Mouse (Mus musculus) forebrain, embryonic 16.5 days (tissue): Measurements from ENCODE around the gene Hdac4. TPM values are rescaled to one million over a fixed set of nuclear protein-coding genes. Genes with fewer than 3 reads are reported as not detected.

Experiments used
- ATAC-seq: fragments of 200-750 bp; cut with Nextera tagmentation; 2 replicates; pipeline ENCODE4 v1.8.0; 2017; ENCODE audit warnings: mild to moderate bottlenecking, moderate library complexity
- H3K27ac ChIP-seq: fragments of 300-500 bp; sonication (generic); 2 replicates; pipeline ENCODE4 v1.5.1; 2014; ENCODE audit warnings: low read length, control low read depth
- H3K27me3 ChIP-seq: fragments of 300-500 bp; sonication (generic); replicated peaks from 2 replicates; pipeline ENCODE4 v1.6.1; 2014; ENCODE audit warnings: low read length; ENCODE audit not compliant: control insufficient read depth, insufficient read depth
- H3K36me3 ChIP-seq: fragments of 300-500 bp; sonication (generic); 2 replicates; pipeline ENCODE4 v1.6.1; 2014; ENCODE audit not compliant: control insufficient read depth, insufficient read depth
- H3K4me1 ChIP-seq: fragments of 300-500 bp; sonication (generic); replicated peaks from 2 replicates; pipeline ENCODE4 v1.6.1; 2014; ENCODE audit warnings: low read length; ENCODE audit not compliant: control insufficient read depth, insufficient read depth
- H3K4me2 ChIP-seq: fragments of 300-500 bp; sonication (generic); 2 replicates; pipeline ENCODE4 v1.6.1; 2014; ENCODE audit warnings: mild to moderate bottlenecking, low read length, control low read depth
- H3K4me3 ChIP-seq: fragments of 300-500 bp; sonication (generic); replicated peaks from 2 replicates; pipeline ENCODE4 v1.5.1; 2014; ENCODE audit warnings: mild to moderate bottlenecking, low read length, control low read depth
- H3K9ac ChIP-seq: fragments of 300-500 bp; sonication (generic); replicated peaks from 2 replicates; pipeline ENCODE4 v1.6.1; 2014; ENCODE audit warnings: low read depth, low read length, control low read depth
- H3K9me3 ChIP-seq: fragments of 300-500 bp; sonication (generic); 2 replicates; pipeline ENCODE4 v1.6.1; 2016; ENCODE audit warnings: low read length; ENCODE audit not compliant: control insufficient read depth
- WGBS: fragments of 180-500 bp; shearing (Covaris S2); extraction: QIAGEN DNeasy Blood & Tissue Kit; methylation state at CpG from one replicate; pipeline ENCODE4 v1.1.7; 2014; 5-methylcytosine and 5-hydroxymethylcytosine counted together
- polyA plus RNA-seq: library from polyadenylated mRNA; unstranded; fragments of >200 nt; fragmentation: Nextera tagmentation; extraction: Ambion mirVana; gene quantifications from 2 replicates; pipeline ENCODE4 v1.2.1, GENCODE M21; 2015

The Hdac4 gene
- polyA plus RNA-seq, 1 experiment from 2014 or later = 31.3 TPM

DNA sequence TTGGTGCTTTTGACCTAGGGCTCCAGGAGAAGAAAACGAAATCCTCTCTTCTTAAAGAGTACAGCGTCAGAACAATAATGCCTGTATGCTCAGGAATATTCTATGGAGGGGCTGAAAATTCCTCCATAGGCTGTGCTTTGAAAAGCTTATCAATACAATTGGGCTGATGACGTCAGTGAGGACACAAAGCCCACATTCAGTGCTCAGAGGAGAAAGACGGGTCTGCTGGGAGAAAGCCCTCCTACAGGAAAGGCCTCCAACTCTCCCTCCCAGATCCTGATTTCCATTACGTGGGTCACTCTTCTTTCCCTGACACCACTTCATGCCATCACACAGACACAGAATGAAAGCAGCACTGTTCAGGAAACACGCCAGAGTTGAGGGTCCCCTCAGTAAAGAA is 159.7 kb downstream of the Hdac4 start:
- Histone ChIP-seq H3K4me3 (no peak overlapping the region), H3K9ac (no peak overlapping the region), H3K4me2 (no peak overlapping the region), H3K27ac (no peak overlapping the region), H3K27me3 (no peaks in the 10 kb centered on the region), H3K9me3 (no peaks in the 10 kb centered on the region), H3K4me1 (peaks cover 5% of the 10 kb centered on the region), H3K36me3 (no peaks in the 10 kb centered on the region)
- 14% methylated on average over 6 of the region's 6 CpGs for WGBS
- no peak for ATAC-seq

- no peak overlapping the region for H3K4me2 ChIP-seq
- no peaks in the 10 kb centered on the region for H3K9me3 ChIP-seq
- no peaks in the 10 kb centered on the region for H3K36me3 ChIP-seq
- no peak overlapping the region for H3K9ac ChIP-seq
- peaks cover 5% of the 10 kb centered on the region for H3K4me1 ChIP-seq
- no peak for ATAC-seq
- 85% methylated on average over 3 of the region's 3 CpGs for WGBS
- no peak overlapping the region for H3K27ac ChIP-seq
- H3K27me3 ChIP-seq = no peaks in the 10 kb centered on the region
- no peak overlapping the region for H3K4me3 ChIP-seq
Observed at GRCm38 (mm10) chr1:92034247-92034646, 161.3 kb downstream of the Hdac4 start.

GRCm38 (mm10) chr1:92033463-92033862 is 162.0 kb downstream of the Hdac4 start:
- H3K4me3 ChIP-seq = no peak overlapping the region
- H3K36me3 ChIP-seq = no peaks in the 10 kb centered on the region
- ATAC-seq = 0 out of 2 replicates have a peak, but pooled peaks have one; percentile 40
- H3K4me1 ChIP-seq = no peaks in the 10 kb centered on the region; the same call in 1 of the 2 replicates
- H3K9ac ChIP-seq = no peak overlapping the region
- H3K27me3 ChIP-seq = no peaks in the 10 kb centered on the region
- H3K4me2 ChIP-seq = no peak overlapping the region
- no peaks in the 10 kb centered on the region for H3K9me3 ChIP-seq
- no peak overlapping the region for H3K27ac ChIP-seq
- WGBS = 63% methylated on average over 7 of the region's 7 CpGs

DNA sequence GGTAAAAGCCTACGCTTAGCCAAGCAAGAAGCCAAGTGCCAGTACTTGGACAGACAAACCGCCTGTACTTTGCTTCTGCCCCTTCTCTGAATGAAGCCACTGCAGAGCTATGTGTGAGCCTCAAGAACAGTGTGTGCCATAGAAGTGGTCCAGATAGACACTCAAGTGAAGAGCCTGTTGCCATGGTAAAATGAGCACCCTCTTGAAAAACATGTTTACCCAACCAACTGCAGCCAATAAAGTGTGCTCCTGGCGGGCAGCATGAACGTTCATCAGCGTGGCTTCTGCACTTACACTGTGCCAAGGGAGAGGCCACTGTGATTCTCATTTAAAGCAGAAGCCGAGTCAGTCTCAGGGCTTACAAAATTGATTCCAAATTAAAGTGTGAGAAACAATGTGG is 165.0 kb downstream of the Hdac4 start:
- H3K36me3 ChIP-seq = no peaks in the 10 kb centered on the region
- ATAC-seq = 0 out of 2 replicates have a peak, but pooled peaks have one; percentile 28
- no peaks in the 10 kb centered on the region for H3K9me3 ChIP-seq
- no peaks in the 10 kb centered on the region for H3K27me3 ChIP-seq
- H3K27ac ChIP-seq = no peak overlapping the region
- peaks cover 5% of the 10 kb centered on the region for H3K4me1 ChIP-seq
- 68% methylated on average over 6 of the region's 6 CpGs for WGBS
- H3K9ac ChIP-seq = no peak overlapping the region
- no peak overlapping the region for H3K4me2 ChIP-seq
- no peak overlapping the region for H3K4me3 ChIP-seq

DNA sequence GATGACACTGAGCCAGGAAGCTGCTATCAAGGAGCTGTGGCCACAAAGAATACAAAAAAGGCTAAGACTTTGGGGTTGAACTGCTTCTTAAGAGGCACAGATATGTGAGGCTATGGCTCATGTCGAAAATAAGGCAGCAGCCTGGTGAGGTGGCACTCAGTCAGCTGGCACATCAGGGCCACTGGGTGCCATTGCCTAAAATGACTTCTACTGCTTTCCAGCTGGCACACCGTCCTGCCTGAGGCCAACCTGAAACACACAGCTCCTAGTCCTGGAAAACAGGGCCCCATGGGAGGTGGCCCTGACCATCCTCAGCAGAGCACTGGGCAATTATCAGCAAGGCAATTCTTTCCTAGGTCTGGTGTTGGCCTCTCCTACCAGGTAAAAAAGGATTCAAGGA is 167.3 kb downstream of the Hdac4 start:
- Histone ChIP-seq H3K4me1 (peaks cover 5% of the 10 kb centered on the region), H3K9me3 (no peaks in the 10 kb centered on the region), H3K9ac (no peak overlapping the region), H3K27ac (no peak overlapping the region), H3K4me3 (no peak overlapping the region), H3K4me2 (no peak overlapping the region), H3K36me3 (no peaks in the 10 kb centered on the region), H3K27me3 (no peaks in the 10 kb centered on the region)
- ATAC-seq = no peak
- WGBS = 83% methylated on average over 2 of the region's 2 CpGs

DNA sequence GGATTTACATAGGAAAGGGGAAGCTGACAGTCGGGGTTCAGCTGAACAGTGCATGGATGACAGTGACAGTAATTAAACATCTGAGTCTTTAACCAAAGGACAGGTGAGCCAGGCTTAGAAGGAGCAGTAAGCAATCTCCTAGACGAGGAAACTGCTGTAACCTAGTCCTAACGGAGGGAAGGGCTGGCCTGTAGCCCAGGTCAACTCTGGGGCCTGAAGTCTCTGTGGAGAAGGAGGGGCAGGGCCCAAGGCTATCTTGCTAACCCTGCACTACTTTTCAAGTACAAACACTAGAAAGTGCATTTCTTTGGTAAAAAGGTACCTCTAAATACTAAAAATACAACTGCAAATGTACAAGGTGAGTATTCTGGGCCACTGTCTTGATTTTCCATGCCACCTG is 169.1 kb downstream of the Hdac4 start:
- H3K27ac ChIP-seq = no peak overlapping the region
- H3K27me3 ChIP-seq = no peaks in the 10 kb centered on the region
- H3K4me3 ChIP-seq = no peak overlapping the region
- no peaks in the 10 kb centered on the region for H3K9me3 ChIP-seq
- H3K4me1 ChIP-seq = peaks cover 8% of the 10 kb centered on the region
- H3K4me2 ChIP-seq = no peak overlapping the region
- no peak for ATAC-seq
- H3K9ac ChIP-seq = no peak overlapping the region
- H3K36me3 ChIP-seq = no peaks in the 10 kb centered on the region
- WGBS = 87% methylated on average over 3 of the region's 3 CpGs

DNA sequence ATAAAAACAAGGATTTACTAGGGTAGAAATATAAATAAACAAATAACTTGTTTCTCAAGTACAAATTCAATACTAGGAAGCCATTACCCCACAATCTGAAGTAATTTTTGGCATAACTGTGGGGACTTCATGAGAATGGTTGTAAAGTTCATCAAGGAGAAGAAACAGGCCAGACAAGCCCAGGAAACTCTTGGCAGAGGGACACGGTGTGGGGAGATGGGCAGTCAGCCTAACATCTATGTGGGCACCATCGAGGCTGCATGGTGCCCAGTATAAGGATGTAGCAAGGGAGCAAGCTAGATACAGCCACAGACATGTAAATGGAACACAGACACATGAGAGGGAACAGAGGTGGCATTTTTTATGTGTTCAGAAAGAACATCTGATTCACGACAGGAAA is 171.6 kb downstream of the Hdac4 start:
- 91% methylated on average over 3 of the region's 3 CpGs for WGBS
- Histone ChIP-seq H3K36me3 (no peaks in the 10 kb centered on the region), H3K4me2 (no peak overlapping the region), H3K27ac (no peak overlapping the region), H3K27me3 (no peaks in the 10 kb centered on the region), H3K4me1 (peaks cover 8% of the 10 kb centered on the region), H3K9me3 (no peaks in the 10 kb centered on the region), H3K9ac (no peak overlapping the region), H3K4me3 (no peak overlapping the region)
- no peak for ATAC-seq

DNA sequence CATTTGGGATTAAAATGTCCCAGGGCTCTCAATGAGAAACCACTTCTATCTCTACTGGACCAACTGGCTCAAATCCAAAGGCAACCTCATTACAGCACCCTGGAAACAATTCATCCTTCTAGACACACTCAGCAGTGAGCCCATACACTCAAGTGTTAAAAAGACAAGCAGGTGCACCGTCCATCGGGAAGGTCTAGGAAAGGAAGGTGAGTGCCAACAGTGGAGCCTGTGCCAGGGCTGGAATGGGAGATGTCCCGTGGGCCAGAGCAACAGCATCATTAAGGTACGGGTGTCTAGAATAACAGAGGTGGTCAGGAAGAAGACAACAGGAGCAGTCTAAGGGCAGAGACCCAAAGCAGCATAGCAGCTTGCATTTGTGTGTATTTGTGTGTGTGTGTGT is 173.5 kb downstream of the Hdac4 start:
- Histone ChIP-seq H3K9me3 (no peaks in the 10 kb centered on the region), H3K4me1 (peaks cover 5% of the 10 kb centered on the region), H3K9ac (no peak overlapping the region), H3K4me3 (no peak overlapping the region), H3K4me2 (no peak overlapping the region), H3K36me3 (no peaks in the 10 kb centered on the region), H3K27me3 (no peaks in the 10 kb centered on the region), H3K27ac (no peak overlapping the region)
- ATAC-seq = 0 out of 2 replicates have a peak, but pooled peaks have one; percentile 28
- 43% methylated on average over 4 of the region's 4 CpGs for WGBS

- H3K4me3 ChIP-seq = no peak overlapping the region
- no peak overlapping the region for H3K27ac ChIP-seq
- no peak overlapping the region for H3K4me2 ChIP-seq
- H3K9me3 ChIP-seq = no peaks in the 10 kb centered on the region
- no peaks in the 10 kb centered on the region for H3K36me3 ChIP-seq
- 78% methylated on average over 4 of the region's 4 CpGs for WGBS
- H3K27me3 ChIP-seq = no peaks in the 10 kb centered on the region
- H3K4me1 ChIP-seq = 0 out of 2 replicates have a peak, but pooled peaks cover 6% of the 10 kb centered on the region
- H3K9ac ChIP-seq = no peak overlapping the region
- ATAC-seq = no peak
Observed at GRCm38 (mm10) chr1:92015938-92016672, 179.4 kb downstream of the Hdac4 start.
